Mouse (Mus musculus) kidney, adult 10 weeks (tissue): ENCODE data around the gene BC055324. TPM values are rescaled to one million over a fixed set of nuclear protein-coding genes. Genes with fewer than 3 reads are reported as not detected.

Experiments used
- polyA plus RNA-seq: library from polyadenylated mRNA; stranded (reverse); fragments of 350-450 nt; fragmentation: Illumina TruSeq; extraction: RNeasy Lipid Tissue Mini Kit (QIAGEN cat#74804); gene quantifications from one replicate; pipeline ENCODE4 v1.2.3, GENCODE M21; 2014; ENCODE audit warnings: low read depth, low replicate concordance

The BC055324 gene
- 1.5 TPM for polyA plus RNA-seq

DNA sequence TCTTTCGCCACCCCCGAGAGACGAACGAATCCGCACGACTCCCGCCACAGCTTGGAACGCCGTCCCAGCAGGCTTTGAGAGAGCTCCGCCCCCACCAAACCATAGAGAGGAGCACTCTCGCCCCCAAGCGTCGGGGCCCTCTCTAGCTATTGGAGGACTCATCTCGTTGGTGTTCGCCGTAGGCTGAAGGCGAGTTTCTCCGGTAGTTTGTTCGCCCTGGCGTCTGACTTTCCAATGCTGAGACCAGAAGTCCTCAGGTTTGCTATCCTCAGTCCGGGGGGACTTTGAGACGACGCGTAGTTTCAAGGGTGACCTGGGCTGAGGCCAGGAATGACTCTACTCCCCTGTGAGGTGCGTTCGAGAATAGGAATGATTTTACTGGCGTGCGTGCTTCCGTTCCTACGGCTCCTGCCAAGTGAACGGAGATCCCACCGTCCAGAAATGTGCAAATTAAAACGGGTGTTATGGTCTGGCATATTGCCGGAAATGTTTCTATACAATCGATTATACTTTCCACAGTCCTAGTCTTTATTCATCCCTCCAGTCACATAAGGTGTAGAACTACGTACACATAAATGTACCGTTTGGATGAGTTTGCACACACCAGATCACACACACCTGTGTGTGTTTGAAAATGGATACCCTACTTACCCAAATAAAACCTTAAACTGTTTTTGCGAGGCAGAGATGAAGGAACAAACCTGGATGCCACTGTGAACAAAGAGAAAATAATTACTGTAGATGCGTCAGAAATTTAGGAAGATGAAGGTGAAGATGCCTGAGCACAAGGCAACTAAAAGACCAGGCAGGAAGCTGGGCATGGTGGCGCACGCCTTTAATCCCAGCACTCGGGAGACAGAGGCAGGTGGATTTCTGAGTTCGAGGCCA, at the start of gene BC055324, which contains the start of gene Mettl18:
BC055324 (minus strand) TSS at position 76 of the 888 bp plus-strand sequence.
Mettl18 (plus strand) TSS at position 169 of the 888 bp plus-strand sequence.

DNA sequence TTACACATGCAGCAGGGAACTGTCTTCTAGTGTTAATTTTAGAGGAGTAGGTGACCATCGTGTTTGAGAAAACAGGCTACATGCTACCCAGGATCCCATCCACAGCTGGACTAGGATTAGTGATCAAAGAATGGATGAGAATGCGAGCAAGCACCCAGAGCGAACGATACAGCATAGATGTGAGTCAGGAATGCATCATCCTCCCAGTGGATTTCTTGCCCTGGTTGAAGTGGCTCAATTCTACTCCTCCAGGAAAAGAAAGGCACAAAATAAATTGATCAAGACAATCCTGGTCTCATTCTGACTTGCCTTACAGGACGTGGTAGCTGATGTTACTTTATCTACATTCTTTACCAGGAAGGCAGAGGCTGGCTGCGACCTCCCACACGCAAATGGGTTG, 65.8 kb downstream of the BC055324 start, which contains the start of gene Scyl3:
Scyl3 (plus strand) TSS at position 255 of the 400 bp plus-strand sequence.

Other genes starting within 250 kb of the BC055324 start
- gene Kifap3, start 215.2 kb downstream of the BC055324 start, polyA plus RNA-seq, result 54.5 TPM
- 30.5 TPM for gene Scyl3, start 65.7 kb downstream of the BC055324 start, polyA plus RNA-seq
- gene Mettl18, start 93 bp upstream of the BC055324 start, polyA plus RNA-seq, result 14.1 TPM
- gene Sele, start 53.4 kb upstream of the BC055324 start, polyA plus RNA-seq, result 0.44 TPM
- 0.81 TPM for gene Sell, start 67.2 kb upstream of the BC055324 start, polyA plus RNA-seq
- 0.32 TPM for gene Selp, start 120.5 kb upstream of the BC055324 start, polyA plus RNA-seq
- gene F5, start 157.0 kb upstream of the BC055324 start, polyA plus RNA-seq, result 10.3 TPM